Mouse (Mus musculus): ENCODE measurements around the gene Ppt2.

The Ppt2 gene

GRCm38 (mm10) chr17:34639461-34640255 is 11.3 kb upstream of the Ppt2 start:
- DNase-seq (ENCODE audit: low spot score in 2 of 2), result no peak

- DNase-seq (ENCODE audit: low spot score in 2 of 2), result no peak
Measured at GRCm38 (mm10) chr17:34637459-34637858, 9.1 kb upstream of the Ppt2 start.

- no peak for DNase-seq (ENCODE audit: low spot score in 2 of 2)
Measured at GRCm38 (mm10) chr17:34635671-34636070, 7.4 kb upstream of the Ppt2 start.

- DNase-seq (ENCODE audit: low spot score in 2 of 2), result peak; percentile 66 to 78
Measured at GRCm38 (mm10) chr17:34632261-34632691, 4.0 kb upstream of the Ppt2 start.

- DNase-seq (ENCODE audit: low spot score in 2 of 2), result no peak
Measured at GRCm38 (mm10) chr17:34631647-34632046, 3.3 kb upstream of the Ppt2 start.

- DNase-seq (ENCODE audit: low spot score in 2 of 2), result no peak
Measured at GRCm38 (mm10) chr17:34630761-34631301, 2.5 kb upstream of the Ppt2 start.

GRCm38 (mm10) chr17:34629796-34630603 is 1.7 kb upstream of the Ppt2 start:
- no peak for DNase-seq (ENCODE audit: low spot score in 2 of 2)

GRCm38 (mm10) chr17:34629221-34629751 is 976 bp upstream of the Ppt2 start, which contains the start of gene Prrt1:
Gene Prrt1 (plus strand): TSS chr17:34629533.
- no peak for DNase-seq (ENCODE audit: low spot score in 2 of 2)

GRCm38 (mm10) chr17:34628644-34628967 is 296 bp upstream of the Ppt2 start:
- no peak for DNase-seq (ENCODE audit: low spot score in 2 of 2)

- DNase-seq (ENCODE audit: low spot score in 2 of 2), result peak; percentile 62 to 69
Measured at GRCm38 (mm10) chr17:34627093-34627942, 992 bp downstream of the Ppt2 start.

- DNase-seq (ENCODE audit: low spot score in 2 of 2), result peak in 1 of 2 experiments; percentile 49
Measured at GRCm38 (mm10) chr17:34626773-34627092, 1.6 kb downstream of the Ppt2 start.

- no peak for DNase-seq (ENCODE audit: low spot score in 2 of 2)
Measured at GRCm38 (mm10) chr17:34626062-34626772, 2.1 kb downstream of the Ppt2 start.

GRCm38 (mm10) chr17:34624981-34625380 is 3.3 kb downstream of the Ppt2 start:
- no peak for DNase-seq (ENCODE audit: low spot score in 2 of 2)

GRCm38 (mm10) chr17:34623161-34623560 is 5.1 kb downstream of the Ppt2 start:
- no peak for DNase-seq (ENCODE audit: low spot score in 2 of 2)

- DNase-seq (ENCODE audit: low spot score in 2 of 2), result no peak
Measured at GRCm38 (mm10) chr17:34621006-34621405, 7.3 kb downstream of the Ppt2 start.

- DNase-seq (ENCODE audit: low spot score in 2 of 2), result peak; percentile 76 to 83
Measured at GRCm38 (mm10) chr17:34618999-34619398, 9.3 kb downstream of the Ppt2 start.

- no peak for DNase-seq (ENCODE audit: low spot score in 2 of 2)
Measured at GRCm38 (mm10) chr17:34615871-34616270, 12.4 kb downstream of the Ppt2 start, which contains the start of gene Egfl8. Gene Egfl8 (minus strand): TSS chr17:34615971.

GRCm38 (mm10) chr17:34613830-34614229 is 14.5 kb downstream of the Ppt2 start:
- DNase-seq (ENCODE audit: low spot score in 2 of 2), result no peak

- DNase-seq (ENCODE audit: low spot score in 2 of 2), result no peak
Measured at GRCm38 (mm10) chr17:34613054-34613645, 15.2 kb downstream of the Ppt2 start.

- no peak for DNase-seq (ENCODE audit: low spot score in 2 of 2)
Measured at GRCm38 (mm10) chr17:34611050-34611449, 17.3 kb downstream of the Ppt2 start.

Measured in spleen, postnatal 36 days (tissue).